Mouse (Mus musculus) E14TG2a.4 (cell line): ENCODE data around the gene Lrrc3c.

Experiments
- CTCF ChIP-seq: conservative IDR thresholded peaks from 2 replicates; pipeline ENCODE4 v1.5.1; 2014; ENCODE audit warnings: low read length
- NANOG ChIP-seq: IDR thresholded peaks from 2 replicates; pipeline ENCODE4 v1.6.1; 2014; ENCODE audit warnings: borderline replicate concordance, low read length, mixed read lengths
- POU5F1 ChIP-seq: IDR thresholded peaks from 2 replicates; pipeline ENCODE4 v1.6.1; 2014; ENCODE audit warnings: low read length, borderline replicate concordance

GRCm38 (mm10) chr11:98555124-98555700 is 42.9 kb upstream of the Lrrc3c start:
- peak; percentile 22 for TF ChIP-seq CTCF
- no peak for TF ChIP-seq POU5F1
- no peak for TF ChIP-seq NANOG
